In genomic region chr10:95035371-95035770, GRCm38 (mm10) we compare ENCODE assay signal across 12 mouse cellular contexts.
DNase-seq lines count a peak whose midpoint lies in the region; ATAC-seq and TF ChIP-seq lines count a peak whose summit lies in the region.
"Had no signal": no experiment of that assay in that cellular context is flagged by ENCODE, and none has a peak within 500 bp of the region (broad histone marks: within the 10 kb centered on the region; RNA-seq: fewer than 3 reads in every experiment).

No protein-coding gene starts in this region.

- H3K27ac ChIP-seq in heart, embryonic 12.5 days (ENCODE audit: poor library complexity, severe bottlenecking): no peak overlapping the region
- no peak overlapping the region for H3K27ac ChIP-seq in midbrain, postnatal 0 days (ENCODE audit: low read depth, low read length)
- no peak overlapping the region for H3K27ac ChIP-seq in midbrain, embryonic 16.5 days (ENCODE audit: low read length)
- H3K27ac ChIP-seq: liver, embryonic 13.5 days; midbrain, embryonic 13.5 days had no signal

- H3K4me2 ChIP-seq in heart, embryonic 12.5 days: no peak overlapping the region
- no peak overlapping the region for H3K4me2 ChIP-seq in midbrain, postnatal 0 days (ENCODE audit: low read depth, low read length, poor library complexity, severe bottlenecking)
- no peak overlapping the region for H3K4me2 ChIP-seq in midbrain, embryonic 16.5 days (ENCODE audit: low read length)
- H3K4me2 ChIP-seq: liver, embryonic 13.5 days; midbrain, embryonic 13.5 days had no signal

- 85% methylated on average over 3 of the region's 3 CpGs for WGBS in heart, embryonic 12.5 days
- WGBS in midbrain, postnatal 0 days: 56% methylated on average over 3 of the region's 3 CpGs
- 53% methylated on average over 3 of the region's 3 CpGs for WGBS in midbrain, embryonic 16.5 days

- H3K4me3 ChIP-seq in heart, embryonic 12.5 days: no peak overlapping the region
- H3K4me3 ChIP-seq in midbrain, postnatal 0 days (ENCODE audit: low read depth, low read length): no peak overlapping the region
- H3K4me3 ChIP-seq in midbrain, embryonic 16.5 days (ENCODE audit: low read depth, low read length): no peak overlapping the region
- H3K4me3 ChIP-seq: liver, embryonic 13.5 days; midbrain, embryonic 13.5 days had no signal

- ATAC-seq in heart, embryonic 12.5 days (ENCODE audit: insufficient number of reproducible peaks, low FRiP score): no peak
- no peak for ATAC-seq in midbrain, postnatal 0 days (ENCODE audit: low FRiP score)
- no peak for ATAC-seq in midbrain, embryonic 16.5 days
- ATAC-seq: midbrain, embryonic 13.5 days had no signal

- H3K9ac ChIP-seq in heart, embryonic 12.5 days: no peak overlapping the region
- H3K9ac ChIP-seq in midbrain, postnatal 0 days (replicated peaks; ENCODE audit: low read length, poor library complexity, severe bottlenecking): no peak overlapping the region
- H3K9ac ChIP-seq in midbrain, embryonic 16.5 days (ENCODE audit: low read depth, low read length): no peak overlapping the region
- H3K9ac ChIP-seq: liver, embryonic 13.5 days; midbrain, embryonic 13.5 days had no signal

- DNase-seq in heart, adult 11 months: peak; percentile 55
- DNase-seq in midbrain, postnatal 0 days (ENCODE audit: low spot score): peak; percentile 62
- DNase-seq in left cerebral cortex, postnatal 10 days (ENCODE audit: extremely low spot score in 1 of 2, low spot score in 2 of 2): peak; percentile 34 to 83
- no peak for DNase-seq in spleen, postnatal 14 days (ENCODE audit: low spot score in 2 of 2)
- DNase-seq in urinary bladder, adult 18-20 months (ENCODE audit: low spot score in 2 of 2): no peak
- no peak for DNase-seq in cerebellum, postnatal 25 days
- DNase-seq: cerebellum, postnatal 10 days; liver, embryonic 13.5 days; thymus, postnatal 36 days had no signal

- intact Hi-C loops in left cerebral cortex, postnatal 10 days (cut with DNase I): no loop called here

- H3K4me1 ChIP-seq in heart, embryonic 12.5 days (replicated peaks): no peaks in the 10 kb centered on the region
- no peaks in the 10 kb centered on the region; the same call in 1 of the 2 replicates for H3K4me1 ChIP-seq in midbrain, postnatal 0 days (ENCODE audit: insufficient read depth, low read length)
- H3K4me1 ChIP-seq in midbrain, embryonic 16.5 days (ENCODE audit: control insufficient read depth, insufficient read depth, low read length): peaks cover 4% of the 10 kb centered on the region; the same call in 1 of the 2 replicates
- H3K4me1 ChIP-seq: liver, embryonic 13.5 days had no signal

- no peaks in the 10 kb centered on the region for H3K9me3 ChIP-seq in heart, embryonic 12.5 days (replicated peaks)
- no peaks in the 10 kb centered on the region for H3K9me3 ChIP-seq in midbrain, postnatal 0 days (ENCODE audit: low read length)
- H3K9me3 ChIP-seq in midbrain, embryonic 16.5 days (replicated peaks; ENCODE audit: control insufficient read depth, low read length, poor library complexity, severe bottlenecking): no peaks in the 10 kb centered on the region
- H3K9me3 ChIP-seq: liver, embryonic 13.5 days; midbrain, embryonic 13.5 days had no signal

- H3K27me3 ChIP-seq in heart, embryonic 12.5 days (replicated peaks): no peaks in the 10 kb centered on the region
- no peaks in the 10 kb centered on the region for H3K27me3 ChIP-seq in midbrain, postnatal 0 days (ENCODE audit: insufficient read depth, low read length)
- H3K27me3 ChIP-seq in midbrain, embryonic 16.5 days (ENCODE audit: control insufficient read depth, insufficient read depth, low read depth, low read length): no peaks in the 10 kb centered on the region
- H3K27me3 ChIP-seq: liver, embryonic 13.5 days; midbrain, embryonic 13.5 days had no signal

- H3K36me3 ChIP-seq in heart, embryonic 12.5 days: no peaks in the 10 kb centered on the region
- no peaks in the 10 kb centered on the region for H3K36me3 ChIP-seq in midbrain, postnatal 0 days (ENCODE audit: insufficient read depth, low read length)
- H3K36me3 ChIP-seq in midbrain, embryonic 16.5 days (ENCODE audit: control insufficient read depth, insufficient read depth, low read length): no peaks in the 10 kb centered on the region
- H3K36me3 ChIP-seq: liver, embryonic 13.5 days; midbrain, embryonic 13.5 days had no signal

- no peak for TF ChIP-seq CTCF in midbrain, postnatal 0 days (IDR thresholded peaks at IDR 0.05)

Comparison
In these comparisons a context has a peak if more than half of its experiments do, and no peak if none do; other contexts are left out.
1. DNase-seq: peak in heart, adult 11 months (single experiment), midbrain, postnatal 0 days (single experiment) and left cerebral cortex, postnatal 10 days (2 of 2); none in spleen, postnatal 14 days (0 of 2), urinary bladder, adult 18-20 months (0 of 2) and cerebellum, postnatal 25 days (0 of 2).